Mouse (Mus musculus) small intestine, adult 2 months (tissue): ENCODE results near the gene Fam193a.

Source experiments
- CTCF ChIP-seq: fragments of 200-500 bp; IDR thresholded peaks from 2 replicates; pipeline ENCODE4 v1.5.1; 2012; ENCODE audit warnings: low read depth, mild to moderate bottlenecking, control low read depth, inconsistent platforms, low read length, moderate library complexity, mixed read lengths; ENCODE audit not compliant: insufficient replicate concordance, insufficient read length; ENCODE audit errors: extremely low read depth
- POLR2A ChIP-seq: fragments of 200-500 bp; IDR thresholded peaks from 2 replicates; pipeline ENCODE4 v1.6.1; 2012; ENCODE audit warnings: low read depth, mild to moderate bottlenecking, control low read depth, inconsistent platforms, low read length, moderate library complexity

GRCm38 (mm10) chr5:34430776-34431175 lies 61.0 kb downstream of the Fam193a start:
- no peak for TF ChIP-seq CTCF
- no peak for TF ChIP-seq POLR2A
